Mouse (Mus musculus) c-Kit-positive CD71-positive TER-119-positive erythroid progenitor cells, embryonic 14.5 days (primary cell): Measurements from ENCODE around the gene Rnd2.
"Not testable (repeated sequence)": the region's sequence is repeated elsewhere in the genome, so short reads cannot be mapped to it uniquely, and the experiment has no call there.

ENCODE experiments used
- DNase-seq: peaks from one replicate; pipeline ENCODE4 v3.0.0-alpha.2; 2013; ENCODE audit warnings: low spot score

Gene Rnd2

GRCm38 (mm10) chr11:101464211-101465100 lies at the start of gene Rnd2:
Gene Rnd2, plus strand, starts transcription at chr11:101464999.
- no peak for DNase-seq

GRCm38 (mm10) chr11:101415306-101415705 lies 49.5 kb upstream of the Rnd2 start:
- no peak for DNase-seq

- peak; percentile 70 for DNase-seq
Observed at GRCm38 (mm10) chr11:101416433-101417100, 48.2 kb upstream of the Rnd2 start.

GRCm38 (mm10) chr11:101417101-101417855 lies 47.5 kb upstream of the Rnd2 start, which contains the start of gene Aarsd1:
Gene Aarsd1, minus strand, starts transcription at chr11:101417615.
- peak; percentile 82 for DNase-seq

- DNase-seq, result no peak
Observed at GRCm38 (mm10) chr11:101418991-101419390, 45.8 kb upstream of the Rnd2 start.

- no peak for DNase-seq
Observed at GRCm38 (mm10) chr11:101419610-101420009, 45.2 kb upstream of the Rnd2 start.

GRCm38 (mm10) chr11:101420148-101420547 lies 44.7 kb upstream of the Rnd2 start:
- DNase-seq, result no peak

- no peak for DNase-seq
Observed at GRCm38 (mm10) chr11:101424105-101424851, 40.5 kb upstream of the Rnd2 start, which contains the start of gene Gm27029. Gene Gm27029, minus strand, starts transcription at chr11:101424796.

GRCm38 (mm10) chr11:101424925-101425813 lies 39.6 kb upstream of the Rnd2 start, which contains the start of the genes Rundc1 and Ptges3l:
Gene Rundc1, plus strand, starts transcription at chr11:101425085.
Gene Ptges3l, minus strand, starts transcription at chr11:101425333.
- peak; percentile 94 for DNase-seq

GRCm38 (mm10) chr11:101426165-101426564 lies 38.6 kb upstream of the Rnd2 start:
- no peak for DNase-seq

- no peak for DNase-seq
Observed at GRCm38 (mm10) chr11:101431327-101431726, 33.5 kb upstream of the Rnd2 start.

GRCm38 (mm10) chr11:101433396-101433795 lies 31.4 kb upstream of the Rnd2 start:
- DNase-seq, result no peak

GRCm38 (mm10) chr11:101435831-101436230 lies 29.0 kb upstream of the Rnd2 start:
- DNase-seq, result no peak

- DNase-seq, result no peak
Observed at GRCm38 (mm10) chr11:101436916-101437315, 27.9 kb upstream of the Rnd2 start.

- not testable (repeated sequence) for DNase-seq
Observed at GRCm38 (mm10) chr11:101438006-101438405, 26.8 kb upstream of the Rnd2 start.

GRCm38 (mm10) chr11:101441450-101442126 lies 23.2 kb upstream of the Rnd2 start:
- not testable (repeated sequence) for DNase-seq

- DNase-seq, result peak; percentile 100
Observed at GRCm38 (mm10) chr11:101442127-101442693, 22.6 kb upstream of the Rnd2 start, which contains the start of gene Rpl27. Gene Rpl27, plus strand, starts transcription at chr11:101442298.

- DNase-seq, result no peak
Observed at GRCm38 (mm10) chr11:101442760-101443159, 22.0 kb upstream of the Rnd2 start.

GRCm38 (mm10) chr11:101446319-101446718 lies 18.5 kb upstream of the Rnd2 start:
- no peak for DNase-seq
